Mouse (Mus musculus) CH12.LX (cell line): ENCODE measurements around the gene Mvb12b.

Experiments used
- CHD2 ChIP-seq: IDR thresholded peaks from 2 replicates; pipeline ENCODE4 v1.6.1; 2011; ENCODE audit warnings: low read length, improper control_type of control experiment
- CTCF ChIP-seq, 2 experiments: IDR thresholded peaks in 1 of 2; conservative IDR thresholded peaks in 1 of 2; 2 replicates each; pipeline ENCODE4 v1.5.1; 2011 to 2012; ENCODE audit warnings: low read depth in 2 of 2, low read length in 2 of 2, improper control_type of control experiment in 1 of 2, inconsistent platforms in 1 of 2, mild to moderate bottlenecking in 1 of 2, moderate library complexity in 1 of 2
- E2F4 ChIP-seq: IDR thresholded peaks from 2 replicates; pipeline ENCODE4 v1.6.1; 2011; ENCODE audit warnings: low read depth, low read length, improper control_type of control experiment; ENCODE audit not compliant: insufficient replicate concordance
- EP300 ChIP-seq: IDR thresholded peaks from 2 replicates; pipeline ENCODE4 v1.6.1; 2011; ENCODE audit warnings: low read length, improper control_type of control experiment
- HCFC1 ChIP-seq: IDR thresholded peaks from 2 replicates; pipeline ENCODE4 v1.6.1; 2012; ENCODE audit warnings: low read depth, mild to moderate bottlenecking, inconsistent platforms, low read length, improper control_type of control experiment
- MXI1 ChIP-seq: IDR thresholded peaks from 2 replicates; pipeline ENCODE4 v1.6.1; 2011; ENCODE audit warnings: mild to moderate bottlenecking, low read depth, low read length, improper control_type of control experiment
- MYC ChIP-seq: IDR thresholded peaks from 2 replicates; pipeline ENCODE4 v1.6.1; 2011; ENCODE audit warnings: low read depth, mild to moderate bottlenecking, improper control_type of control experiment, low read length
- NELFE ChIP-seq: IDR thresholded peaks from 2 replicates; pipeline ENCODE4 v1.6.1; 2011; ENCODE audit warnings: low read depth, low read length, improper control_type of control experiment
- NRF1 ChIP-seq: IDR thresholded peaks from 2 replicates; pipeline ENCODE4 v1.6.1; 2014; ENCODE audit warnings: low read depth, mild to moderate bottlenecking, inconsistent platforms, low read length, improper control_type of control experiment, moderate library complexity
- POLR2A ChIP-seq: IDR thresholded peaks from 2 replicates; pipeline ENCODE4 v1.6.1; 2011; ENCODE audit warnings: low read depth, mild to moderate bottlenecking, improper control_type of control experiment, low read length
- RAD21 ChIP-seq: IDR thresholded peaks from 2 replicates; pipeline ENCODE4 v1.6.1; 2011; ENCODE audit warnings: low read depth, mild to moderate bottlenecking, low read length, improper control_type of control experiment, moderate library complexity
- TCF12 ChIP-seq: IDR thresholded peaks from 2 replicates; pipeline ENCODE4 v1.6.1; 2014; ENCODE audit warnings: low read depth, mild to moderate bottlenecking, inconsistent platforms, low read length, improper control_type of control experiment
- ZKSCAN1 ChIP-seq: IDR thresholded peaks from 2 replicates; pipeline ENCODE4 v1.6.1; 2012; ENCODE audit warnings: low read depth, inconsistent platforms, low read length, improper control_type of control experiment, borderline replicate concordance

DNA sequence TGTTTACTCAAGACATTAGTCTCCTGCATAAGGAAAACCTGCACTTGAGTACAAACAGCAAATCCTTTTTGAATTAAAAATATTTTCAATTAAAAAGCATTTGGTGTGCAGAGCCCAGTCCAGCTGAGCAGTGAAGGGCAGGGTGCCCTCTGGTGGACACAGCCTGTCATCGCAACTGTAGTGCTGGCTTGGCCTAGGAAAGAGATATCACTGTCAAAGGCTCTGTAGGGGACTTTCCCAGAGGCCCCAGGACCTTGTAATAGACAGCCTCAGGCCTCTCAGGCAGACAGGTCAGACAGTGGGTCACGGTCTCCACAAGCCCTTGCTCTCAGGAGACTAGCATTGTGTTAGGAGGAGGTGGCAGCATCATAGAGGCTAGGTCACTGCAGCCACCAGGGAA, 151.0 kb downstream of the Mvb12b start:
- TF ChIP-seq POLR2A (no peak), CTCF (conservative IDR thresholded peaks at IDR 0.05 in 1 of 2, IDR thresholded peaks at IDR 0.05 in 1 of 2; ENCODE audit: low read depth in 2 of 2, low read length in 2 of 2) (peak; percentile 77 to 88), NRF1 (no peak), MYC (no peak), EP300 (no peak), RAD21 (peak; percentile 45), CHD2 (no peak), MXI1 (no peak), HCFC1 (no peak), ZKSCAN1 (no peak), E2F4 (no peak), TCF12 (no peak), NELFE (no peak)
